Mouse (Mus musculus) liver, embryonic 16.5 days (tissue): ENCODE data around the gene Gm47995. TPM values are rescaled to one million over a fixed set of nuclear protein-coding genes. Genes with fewer than 3 reads are reported as not detected.
"Not testable (repeated sequence)": the region's sequence is repeated elsewhere in the genome, so short reads cannot be mapped to it uniquely, and the experiment has no call there.

ENCODE experiments used
- ATAC-seq: fragments of 200-750 bp; cut with Nextera tagmentation; 2 replicates; pipeline ENCODE4 v1.8.0; 2017; ENCODE audit warnings: low read depth, mild to moderate bottlenecking, moderate number of reproducible peaks, moderate library complexity
- H3K27ac ChIP-seq: fragments of 300-500 bp; sonication (generic); 2 replicates; pipeline ENCODE4 v1.5.1; 2014; ENCODE audit warnings: mild to moderate bottlenecking, low read length
- H3K27me3 ChIP-seq: fragments of 300-500 bp; sonication (generic); 2 replicates; pipeline ENCODE4 v1.6.1; 2014; ENCODE audit warnings: low read depth, low read length, mixed read lengths; ENCODE audit not compliant: control insufficient read depth, insufficient read depth
- H3K36me3 ChIP-seq: fragments of 300-500 bp; sonication (generic); 2 replicates; pipeline ENCODE4 v1.6.1; 2014; ENCODE audit warnings: mild to moderate bottlenecking; ENCODE audit not compliant: control insufficient read depth, insufficient read depth
- H3K4me1 ChIP-seq: fragments of 300-500 bp; sonication (generic); 2 replicates; pipeline ENCODE4 v1.6.1; 2014; ENCODE audit warnings: low read depth, low read length, mixed read lengths; ENCODE audit not compliant: control insufficient read depth
- H3K4me2 ChIP-seq: fragments of 300-500 bp; sonication (generic); 2 replicates; pipeline ENCODE4 v1.6.1; 2014; ENCODE audit warnings: low read depth, low read length, mixed read lengths
- H3K4me3 ChIP-seq: fragments of 300-500 bp; sonication (generic); 2 replicates; pipeline ENCODE4 v1.5.1; 2014; ENCODE audit warnings: low read depth, mild to moderate bottlenecking, low read length
- H3K9ac ChIP-seq: fragments of 300-500 bp; sonication (generic); 2 replicates; pipeline ENCODE4 v1.6.1; 2014; ENCODE audit warnings: low read depth, low read length
- H3K9me3 ChIP-seq: fragments of 300-500 bp; sonication (generic); replicated peaks from 2 replicates; pipeline ENCODE4 v1.6.1; 2016; ENCODE audit warnings: low read length; ENCODE audit not compliant: control insufficient read depth
- WGBS: fragments of 180-500 bp; shearing (Covaris S2); extraction: QIAGEN DNeasy Blood & Tissue Kit; methylation state at CpG from one replicate; pipeline ENCODE4 v1.1.7; 2014; ENCODE audit not compliant: insufficient replicate concordance; 5-methylcytosine and 5-hydroxymethylcytosine counted together
- polyA plus RNA-seq: library from polyadenylated mRNA; unstranded; fragments of >200 nt; fragmentation: Nextera tagmentation; extraction: Ambion mirVana; gene quantifications from 2 replicates; pipeline ENCODE4 v1.2.1, GENCODE M21; 2015

Gene Gm47995
- polyA plus RNA-seq, 1 experiment from 2014 or later, result 0.64 TPM

DNA sequence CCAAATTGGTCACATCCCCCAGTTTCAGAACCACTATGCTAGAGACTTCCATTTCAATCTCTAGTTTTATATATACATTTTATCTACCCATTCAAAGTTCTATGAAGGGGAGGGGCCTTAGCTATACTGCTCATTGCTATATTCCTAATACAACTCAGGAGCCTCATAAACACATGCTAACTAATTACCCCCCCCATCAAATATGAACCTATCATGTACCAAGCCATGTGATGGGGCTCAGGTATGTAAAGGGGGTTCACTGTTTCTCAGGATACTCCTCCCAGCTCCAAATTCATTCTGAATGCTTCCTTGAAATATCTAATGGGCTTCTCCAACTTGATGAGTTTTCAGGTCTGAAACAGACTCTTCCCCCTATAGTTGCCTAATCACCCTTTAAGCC is 2.4 kb downstream of the Gm47995 start:
- not testable (repeated sequence) for H3K9me3 ChIP-seq, H3K4me2 ChIP-seq, ATAC-seq, H3K36me3 ChIP-seq, H3K27ac ChIP-seq, H3K9ac ChIP-seq, H3K4me1 ChIP-seq, H3K4me3 ChIP-seq, H3K27me3 ChIP-seq

DNA sequence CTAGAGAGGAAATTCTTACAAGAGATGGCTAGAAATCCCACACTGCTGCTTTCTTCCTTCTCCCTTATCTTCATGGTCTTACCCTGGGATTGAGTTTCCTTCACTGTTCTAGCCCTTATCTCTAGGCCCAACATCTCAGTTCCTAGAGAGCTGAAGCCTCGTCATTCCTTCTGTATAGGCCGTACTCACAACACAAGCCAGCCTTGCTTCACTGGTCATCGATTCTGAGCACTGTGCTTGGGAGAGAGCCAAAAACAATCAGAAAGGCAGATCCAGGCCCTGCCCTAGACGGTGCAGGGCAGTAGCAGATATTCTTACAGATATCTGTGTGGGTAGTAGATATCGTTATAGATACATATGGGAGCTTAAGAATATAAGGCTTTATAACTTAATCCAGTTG is 4.5 kb downstream of the Gm47995 start:
- not testable (repeated sequence) for H3K4me3 ChIP-seq, H3K27ac ChIP-seq, H3K27me3 ChIP-seq, H3K4me2 ChIP-seq, H3K36me3 ChIP-seq, H3K9me3 ChIP-seq, H3K4me1 ChIP-seq, H3K9ac ChIP-seq
- WGBS, result 33% methylated on average over 3 of the region's 5 CpGs
- peak; percentile 60 for ATAC-seq

DNA sequence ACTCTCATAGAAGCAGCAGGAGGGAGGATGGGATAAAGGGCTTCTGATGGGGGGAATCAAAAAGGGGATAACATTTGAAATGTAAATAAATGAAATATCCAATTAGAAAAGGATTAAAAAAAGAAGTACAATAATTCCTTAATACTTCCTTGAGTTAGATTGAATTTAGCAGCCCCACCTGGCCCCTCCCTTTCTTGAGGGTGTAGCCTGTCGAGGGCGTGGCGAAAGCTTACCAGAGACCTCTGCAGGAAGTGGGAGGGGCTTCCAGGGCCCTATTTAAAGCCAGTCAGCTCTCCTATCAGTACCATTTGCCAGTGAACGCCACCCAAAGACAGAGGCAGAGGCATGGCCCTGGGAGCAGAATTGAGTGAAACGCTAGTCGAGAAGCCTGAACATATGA is 5.6 kb downstream of the Gm47995 start, which contains the start of gene 3110040M04Rik:
TSS of gene 3110040M04Rik (plus strand) at position 304 of the 400 bp plus-strand sequence.
- not testable (repeated sequence) for H3K4me2 ChIP-seq, H3K9me3 ChIP-seq, H3K36me3 ChIP-seq, H3K4me3 ChIP-seq, H3K27ac ChIP-seq, H3K4me1 ChIP-seq, H3K9ac ChIP-seq, H3K27me3 ChIP-seq, ATAC-seq
- WGBS, result no CpG with 5 or more reads among the region's 6 CpGs

DNA sequence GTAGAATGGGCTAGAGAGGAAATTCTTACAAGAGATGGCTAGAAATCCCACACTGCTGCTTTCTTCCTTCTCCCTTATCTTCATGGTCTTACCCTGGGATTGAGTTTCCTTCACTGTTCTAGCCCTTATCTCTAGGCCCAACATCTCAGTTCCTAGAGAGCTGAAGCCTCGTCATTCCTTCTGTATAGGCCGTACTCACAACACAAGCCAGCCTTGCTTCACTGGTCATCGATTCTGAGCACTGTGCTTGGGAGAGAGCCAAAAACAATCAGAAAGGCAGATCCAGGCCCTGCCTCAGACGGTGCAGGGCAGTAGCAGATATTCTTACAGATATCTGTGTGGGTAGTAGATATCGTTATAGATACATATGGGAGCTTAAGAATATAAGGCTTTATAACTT is 10.2 kb downstream of the Gm47995 start:
- H3K27ac ChIP-seq, H3K4me2 ChIP-seq, H3K27me3 ChIP-seq, H3K4me3 ChIP-seq, H3K4me1 ChIP-seq, H3K9me3 ChIP-seq, H3K9ac ChIP-seq, H3K36me3 ChIP-seq: not testable (repeated sequence)
- 33% methylated on average over 3 of the region's 5 CpGs for WGBS
- ATAC-seq, result peak; percentile 65

DNA sequence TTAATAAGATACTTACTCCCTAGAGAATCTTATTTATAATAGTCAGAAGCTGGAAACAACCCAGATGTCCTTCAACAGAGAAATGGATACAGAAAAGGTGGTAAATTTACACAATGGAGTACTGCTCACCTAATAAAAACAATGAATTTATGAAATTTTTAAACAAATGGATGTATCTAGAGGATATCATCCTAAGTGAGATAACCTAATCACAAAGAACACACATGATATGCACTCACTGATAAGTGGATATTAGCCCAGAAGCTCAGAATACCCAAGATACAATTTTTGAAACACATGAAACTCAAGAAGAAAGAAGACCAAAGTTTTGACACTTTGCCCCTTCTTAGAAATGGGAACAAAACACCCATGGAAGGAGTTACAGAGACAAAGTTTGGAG is 10.7 kb downstream of the Gm47995 start:
- H3K36me3 ChIP-seq, H3K4me2 ChIP-seq, H3K9ac ChIP-seq, H3K9me3 ChIP-seq, H3K4me3 ChIP-seq, H3K27me3 ChIP-seq, H3K4me1 ChIP-seq, H3K27ac ChIP-seq: not testable (repeated sequence)
- peak; percentile 55 for ATAC-seq

DNA sequence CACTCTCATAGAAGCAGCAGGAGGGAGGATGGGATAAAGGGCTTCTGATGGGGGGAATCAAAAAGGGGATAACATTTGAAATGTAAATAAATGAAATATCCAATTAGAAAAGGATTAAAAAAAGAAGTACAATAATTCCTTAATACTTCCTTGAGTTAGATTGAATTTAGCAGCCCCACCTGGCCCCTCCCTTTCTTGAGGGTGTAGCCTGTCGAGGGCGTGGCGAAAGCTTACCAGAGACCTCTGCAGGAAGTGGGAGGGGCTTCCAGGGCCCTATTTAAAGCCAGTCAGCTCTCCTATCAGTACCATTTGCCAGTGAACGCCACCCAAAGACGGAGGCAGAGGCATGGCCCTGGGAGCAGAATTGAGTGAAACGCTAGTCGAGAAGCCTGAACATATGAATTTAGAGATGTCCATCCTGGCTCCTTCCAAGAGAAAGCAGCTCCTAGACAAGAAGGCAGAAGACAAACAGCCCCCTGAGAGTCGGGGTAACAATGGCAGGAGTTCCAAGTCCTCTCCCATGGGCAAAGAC is 11.6 kb downstream of the Gm47995 start, which contains the start of gene Gm47996:
TSS of gene Gm47996 (plus strand) at position 308 of the 532 bp plus-strand sequence.
- H3K4me3 ChIP-seq, H3K4me2 ChIP-seq, H3K4me1 ChIP-seq, H3K9me3 ChIP-seq, H3K27me3 ChIP-seq, H3K36me3 ChIP-seq, H3K27ac ChIP-seq, H3K9ac ChIP-seq: not testable (repeated sequence)
- ATAC-seq, result peak; percentile 38; the same call in 1 of the 2 replicates
- WGBS, result 51% methylated on average over 4 of the region's 8 CpGs

DNA sequence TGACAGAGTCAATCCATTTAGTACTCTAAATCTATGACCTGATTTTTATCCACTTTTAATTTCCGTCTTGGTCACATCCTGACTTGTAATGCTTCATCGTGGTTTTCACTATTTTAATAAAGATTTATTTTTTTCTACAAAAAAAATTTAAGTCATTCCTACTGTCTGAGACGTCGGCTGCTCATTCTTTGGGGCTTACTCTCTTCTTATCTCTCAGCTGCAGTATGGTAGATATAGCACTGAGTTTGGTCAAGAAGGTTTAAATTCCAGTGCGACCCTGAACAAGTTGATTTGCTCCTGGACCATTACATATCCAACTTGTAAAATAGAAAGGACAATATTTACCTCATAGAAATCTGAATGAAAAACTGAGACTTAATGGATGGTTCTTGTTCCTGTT is 13.4 kb downstream of the Gm47995 start:
- ATAC-seq, H3K4me2 ChIP-seq: not testable (repeated sequence)
- WGBS, result 26% methylated on average over 5 of the region's 5 CpGs

DNA sequence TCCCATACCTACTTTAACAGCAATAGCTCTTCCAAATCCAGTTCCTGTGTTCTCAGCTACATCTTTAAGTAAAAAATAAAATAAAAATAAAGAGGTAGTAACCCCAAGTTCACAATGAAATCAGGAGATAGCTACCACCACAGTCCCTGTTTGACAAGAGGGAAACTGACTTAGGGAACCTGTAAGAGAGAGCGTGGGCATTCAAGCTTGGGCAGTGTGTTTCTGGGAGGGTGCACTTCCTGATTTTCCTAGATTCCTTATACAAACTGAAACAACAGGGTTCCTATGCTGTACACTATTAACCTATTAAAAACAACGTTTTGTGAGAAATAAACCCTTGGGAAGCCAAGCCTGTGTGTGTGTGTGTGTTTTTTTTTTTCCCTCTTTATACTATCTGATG is 16.6 kb downstream of the Gm47995 start:
- no peak for ATAC-seq
- no peak overlapping the region for H3K4me3 ChIP-seq
- no peak overlapping the region for H3K27ac ChIP-seq
- no peak overlapping the region for H3K9ac ChIP-seq
- peaks cover 5% of the 10 kb centered on the region; the same call in 1 of the 2 replicates for H3K4me1 ChIP-seq
- H3K9me3 ChIP-seq, result no peaks in the 10 kb centered on the region
- H3K36me3 ChIP-seq, result no peaks in the 10 kb centered on the region
- 43% methylated on average over 2 of the region's 2 CpGs for WGBS
- no peak overlapping the region for H3K4me2 ChIP-seq
- no peaks in the 10 kb centered on the region for H3K27me3 ChIP-seq

More for the DNA sequence above, 13.4 kb downstream of the Gm47995 start:
- H3K4me3 ChIP-seq, H3K9ac ChIP-seq, H3K36me3 ChIP-seq, H3K4me1 ChIP-seq, H3K9me3 ChIP-seq, H3K27me3 ChIP-seq, H3K27ac ChIP-seq: not testable (repeated sequence)

DNA sequence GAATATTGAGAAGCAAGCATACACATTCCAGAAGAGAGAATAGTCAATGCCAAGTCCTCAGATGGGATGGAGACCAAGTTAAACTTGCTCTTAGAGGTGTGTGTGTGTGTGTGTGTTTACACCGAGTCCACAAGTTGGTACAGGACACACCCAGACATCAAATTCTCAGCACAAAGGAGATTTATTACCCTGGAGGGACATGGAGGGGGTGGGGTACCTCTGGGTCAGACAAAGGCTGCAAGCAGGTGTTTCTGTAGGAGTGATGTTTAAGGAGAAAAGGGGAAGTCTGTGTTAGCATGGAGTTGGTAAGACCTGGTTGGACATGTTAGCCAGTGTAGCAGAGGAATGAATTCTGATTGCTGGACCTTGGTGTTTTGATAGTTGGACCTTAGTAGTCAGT is 17.7 kb downstream of the Gm47995 start:
- Histone ChIP-seq H3K9ac (no peak overlapping the region), H3K9me3 (no peaks in the 10 kb centered on the region), H3K27ac (peak overlapping the region; percentile 63), H3K27me3 (no peaks in the 10 kb centered on the region), H3K36me3 (no peaks in the 10 kb centered on the region), H3K4me2 (no peak overlapping the region), H3K4me3 (no peak overlapping the region), H3K4me1 (peaks cover 5% of the 10 kb centered on the region; the same call in 1 of the 2 replicates)
- 21% methylated on average over 1 of the region's 1 CpGs for WGBS
- ATAC-seq, result no peak
